Comparison of ENCODE assay signal across 7 mouse cellular contexts in the genomic region with DNA sequence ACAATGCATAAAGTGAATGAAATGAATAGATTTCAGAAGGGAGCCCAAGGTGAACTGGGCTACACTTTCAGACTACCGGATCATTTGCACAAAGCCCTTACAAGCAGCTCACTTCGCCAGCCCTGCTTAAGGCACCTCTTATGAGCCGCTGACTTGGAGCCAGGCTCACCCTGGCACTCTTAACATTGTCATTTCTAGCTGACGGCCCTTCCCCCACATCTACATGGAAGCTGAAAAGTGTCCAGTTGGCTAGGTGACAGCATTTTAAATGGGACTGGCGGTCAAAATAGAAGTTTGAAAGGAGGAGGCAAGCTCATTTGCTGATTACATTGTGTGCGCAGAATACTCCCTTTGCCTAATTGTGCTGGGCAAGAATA.
A peak's percentile ranks its signal among the peaks of the same experiment; 100 is the strongest.
DNase-seq lines count a peak whose midpoint lies in the region; ATAC-seq and TF ChIP-seq lines count a peak whose summit lies in the region.

No protein-coding gene starts in this region.

- no peak overlapping the region for H3K27ac ChIP-seq in CH12.LX (ENCODE audit: insufficient read depth, low read depth)
- H3K27ac ChIP-seq in forebrain, embryonic 12.5 days: peak overlapping the region; percentile 65
- peak overlapping the region; percentile 90 for H3K27ac ChIP-seq in hindbrain, embryonic 13.5 days
- H3K27ac ChIP-seq in limb, embryonic 13.5 days: no peak overlapping the region
- H3K27ac ChIP-seq in neural tube, embryonic 13.5 days (replicated peaks): peak overlapping the region; percentile 83

- dilution Hi-C loops in CH12.LX (cut with MboI; ENCODE audit: extremely low pct_ligation_motif_present, extremely low pct_unique_long_range_greater_than_20kb, low sequenced_read_pairs): no loop called here

- no peaks in the 10 kb centered on the region for H3K9me3 ChIP-seq in CH12.LX (replicated peaks; ENCODE audit: low read length)
- H3K9me3 ChIP-seq in forebrain, embryonic 12.5 days: no peaks in the 10 kb centered on the region
- H3K9me3 ChIP-seq in hindbrain, embryonic 13.5 days: no peaks in the 10 kb centered on the region
- no peaks in the 10 kb centered on the region for H3K9me3 ChIP-seq in limb, embryonic 13.5 days
- no peaks in the 10 kb centered on the region for H3K9me3 ChIP-seq in neural tube, embryonic 13.5 days

- H3K4me1 ChIP-seq in CH12.LX (ENCODE audit: control insufficient read depth in 1 of 2, insufficient read depth in 2 of 2): peaks cover 2 to 24% of the 10 kb centered on the region in 2 experiments; a peak in 3 of 4 replicates
- H3K4me1 ChIP-seq in forebrain, embryonic 12.5 days: peaks cover 40% of the 10 kb centered on the region
- peaks cover 74% of the 10 kb centered on the region for H3K4me1 ChIP-seq in hindbrain, embryonic 13.5 days (replicated peaks)
- peaks cover 14% of the 10 kb centered on the region for H3K4me1 ChIP-seq in limb, embryonic 13.5 days
- H3K4me1 ChIP-seq in neural tube, embryonic 13.5 days (replicated peaks): peaks cover 71% of the 10 kb centered on the region

- no peaks in the 10 kb centered on the region for H3K79me2 ChIP-seq in CH12.LX (replicated peaks; ENCODE audit: control insufficient read depth, extremely low read depth, insufficient read depth, poor library complexity, severe bottlenecking)

- no peak overlapping the region for H3K9ac ChIP-seq in CH12.LX (ENCODE audit: insufficient read depth, low read depth)
- peak overlapping the region; percentile 74 for H3K9ac ChIP-seq in forebrain, embryonic 12.5 days
- peak overlapping the region; percentile 83 for H3K9ac ChIP-seq in hindbrain, embryonic 13.5 days
- H3K9ac ChIP-seq in limb, embryonic 13.5 days: no peak overlapping the region
- H3K9ac ChIP-seq in neural tube, embryonic 13.5 days: peak overlapping the region; percentile 79

- no peak for TF ChIP-seq EP300 in CH12.LX (IDR thresholded peaks at IDR 0.05; ENCODE audit: low read length)

- in situ Hi-C loops in CH12.LX (cut with MboI; ENCODE audit: low pct_ligation_motif_present, low pct_unique_long_range_greater_than_20kb, low sequenced_read_pairs): no loop called here

- H3K4me3 ChIP-seq in CH12.LX (replicated peaks in 1 of 3; ENCODE audit: low read depth in 2 of 3, low read length in 2 of 3, poor library complexity in 1 of 3): peak overlapping the region in 1 of 3 experiments; percentile 39
- peak overlapping the region; percentile 53 for H3K4me3 ChIP-seq in forebrain, embryonic 12.5 days (replicated peaks)
- H3K4me3 ChIP-seq in hindbrain, embryonic 13.5 days: peak overlapping the region; percentile 64
- H3K4me3 ChIP-seq in limb, embryonic 13.5 days: peak overlapping the region; percentile 48
- H3K4me3 ChIP-seq in neural tube, embryonic 13.5 days: peak overlapping the region; percentile 55

- no peak for TF ChIP-seq RAD21 in CH12.LX (IDR thresholded peaks at IDR 0.05; ENCODE audit: low read depth, low read length)

- 6% methylated on average over 6 of the region's 6 CpGs for WGBS in forebrain, embryonic 12.5 days
- 19% methylated on average over 6 of the region's 6 CpGs for WGBS in hindbrain, embryonic 13.5 days
- 39% methylated on average over 6 of the region's 6 CpGs for WGBS in limb, embryonic 13.5 days
- WGBS in neural tube, embryonic 13.5 days: 21% methylated on average over 6 of the region's 6 CpGs

- no peaks in the 10 kb centered on the region for H3K36me3 ChIP-seq in CH12.LX (replicated peaks in 1 of 2; ENCODE audit: control insufficient read depth in 1 of 2, insufficient read depth in 1 of 2, low read length in 1 of 2)
- H3K36me3 ChIP-seq in forebrain, embryonic 12.5 days (replicated peaks): no peaks in the 10 kb centered on the region
- H3K36me3 ChIP-seq in hindbrain, embryonic 13.5 days: no peaks in the 10 kb centered on the region
- no peaks in the 10 kb centered on the region for H3K36me3 ChIP-seq in limb, embryonic 13.5 days
- H3K36me3 ChIP-seq in neural tube, embryonic 13.5 days: no peaks in the 10 kb centered on the region

- no peaks in the 10 kb centered on the region for H3K27me3 ChIP-seq in CH12.LX (replicated peaks)
- 0 out of 2 replicates have a peak, but pooled peaks cover 3% of the 10 kb centered on the region for H3K27me3 ChIP-seq in forebrain, embryonic 12.5 days
- no peaks in the 10 kb centered on the region for H3K27me3 ChIP-seq in hindbrain, embryonic 13.5 days
- peaks cover 9% of the 10 kb centered on the region; the same call in 1 of the 2 replicates for H3K27me3 ChIP-seq in limb, embryonic 13.5 days
- H3K27me3 ChIP-seq in neural tube, embryonic 13.5 days: no peaks in the 10 kb centered on the region

- TF ChIP-seq POLR2A in CH12.LX (IDR thresholded peaks at IDR 0.05; ENCODE audit: low read depth, low read length): no peak

- TF ChIP-seq CTCF in CH12.LX (conservative IDR thresholded peaks at IDR 0.05 in 1 of 2, IDR thresholded peaks at IDR 0.05 in 1 of 2; ENCODE audit: low read depth in 2 of 2, low read length in 2 of 2): no peak

- peak overlapping the region; percentile 68 for H3K4me2 ChIP-seq in CH12.LX (ENCODE audit: insufficient read depth, low read depth, poor library complexity, severe bottlenecking)
- H3K4me2 ChIP-seq in forebrain, embryonic 12.5 days: peak overlapping the region; percentile 93
- peak overlapping the region; percentile 91 for H3K4me2 ChIP-seq in hindbrain, embryonic 13.5 days
- H3K4me2 ChIP-seq in limb, embryonic 13.5 days (replicated peaks): peak overlapping the region; percentile 89
- H3K4me2 ChIP-seq in neural tube, embryonic 13.5 days: peak overlapping the region; percentile 83

- ATAC-seq in forebrain, embryonic 12.5 days (ENCODE audit: low FRiP score): peak; percentile 62
- ATAC-seq in hindbrain, embryonic 13.5 days (ENCODE audit: low FRiP score): peak; percentile 43
- peak; percentile 33; the same call in 1 of the 2 replicates for ATAC-seq in limb, embryonic 13.5 days (ENCODE audit: low FRiP score, low read depth)
- ATAC-seq in neural tube, embryonic 13.5 days (ENCODE audit: low read depth): peak; percentile 57

- no peak for DNase-seq in CH12.LX (ENCODE audit: extremely low read depth)
- DNase-seq in adipocyte (ENCODE audit: low spot score): peak; percentile 87
- no peak for DNase-seq in yolk sac, embryonic 10.5 days (ENCODE audit: low spot score)

TF ChIP-seq in CH12.LX, 34 proteins besides CTCF, POLR2A, EP300 and RAD21:
- TF ChIP-seq KAT2A (IDR thresholded peaks at IDR 0.05; ENCODE audit: insufficient replicate concordance, low read length): no peak
- no peak for TF ChIP-seq SIN3A (IDR thresholded peaks at IDR 0.05; ENCODE audit: low read length)
- no peak for TF ChIP-seq MYC (IDR thresholded peaks at IDR 0.05; ENCODE audit: low read depth, low read length)
- no peak for TF ChIP-seq SMC3 (IDR thresholded peaks at IDR 0.05; ENCODE audit: low read depth, low read length)
- no peak for TF ChIP-seq UBTF (IDR thresholded peaks at IDR 0.05; ENCODE audit: low read depth, low read length)
- TF ChIP-seq MAFK (IDR thresholded peaks at IDR 0.05; ENCODE audit: insufficient replicate concordance, low read length): no peak
- TF ChIP-seq MXI1 (IDR thresholded peaks at IDR 0.05; ENCODE audit: low read depth, low read length): no peak
- no peak for TF ChIP-seq USF1 (IDR thresholded peaks at IDR 0.05; ENCODE audit: low read depth, low read length)
- TF ChIP-seq TBP (conservative IDR thresholded peaks at IDR 0.05; ENCODE audit: low read depth, low read length): no peak
- TF ChIP-seq E2F4 (IDR thresholded peaks at IDR 0.05; ENCODE audit: insufficient replicate concordance, low read depth, low read length): no peak
- TF ChIP-seq IRF4 (IDR thresholded peaks at IDR 0.05; ENCODE audit: low read depth, low read length): no peak
- TF ChIP-seq USF2 (conservative IDR thresholded peaks at IDR 0.05; ENCODE audit: low read depth, low read length): no peak
- TF ChIP-seq CHD2 (IDR thresholded peaks at IDR 0.05; ENCODE audit: low read length): no peak

Comparison
In these comparisons a context has a peak if more than half of its experiments do, and no peak if none do; other contexts are left out.
1. H3K27ac ChIP-seq: peak in forebrain, embryonic 12.5 days (single experiment), hindbrain, embryonic 13.5 days (single experiment) and neural tube, embryonic 13.5 days (single experiment); none in CH12.LX (single experiment) and limb, embryonic 13.5 days (single experiment).
2. H3K9ac ChIP-seq: peak in forebrain, embryonic 12.5 days (single experiment), hindbrain, embryonic 13.5 days (single experiment) and neural tube, embryonic 13.5 days (single experiment); none in CH12.LX (single experiment) and limb, embryonic 13.5 days (single experiment).
3. Peak in every context shown above with its lines, with median percentiles within 50 percentile points of each other: H3K4me2 ChIP-seq and ATAC-seq.